Mouse (Mus musculus) lung, postnatal 10 days (tissue): ENCODE measurements at regions not wholly inside any gene's neighbourhood (a gene's known extent, or its start where the extent isn't known, plus 50 kb on each side); places are given as distances from the start of the nearest gene placed in this dataset.
"Not testable (repeated sequence)": the region's sequence is repeated elsewhere in the genome, so short reads cannot be mapped to it uniquely, and the experiment has no call there.

ENCODE experiments used
- DNase-seq: peaks from one replicate; pipeline ENCODE4 v3.0.0; 2021

DNA sequence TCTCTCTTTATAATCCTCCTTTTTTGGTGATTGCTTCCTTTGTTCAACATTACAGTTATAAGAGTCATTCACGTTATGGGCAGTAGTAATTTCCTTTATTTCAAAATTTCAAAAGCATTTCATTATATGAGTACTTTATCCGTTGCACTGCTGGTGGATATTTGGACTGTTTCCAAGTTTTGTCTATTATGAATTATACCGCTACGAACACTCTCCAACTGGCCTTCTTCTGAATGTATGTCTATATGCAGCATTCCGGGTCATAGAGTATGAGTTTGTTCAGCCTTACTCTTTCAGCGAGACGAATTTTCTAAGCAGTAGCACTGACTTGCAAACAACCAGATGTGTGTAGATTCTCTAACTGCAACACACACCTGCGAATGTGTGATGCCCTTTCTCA is 57.8 kb downstream of the Dusp6 start:
- DNase-seq, result no peak

DNA sequence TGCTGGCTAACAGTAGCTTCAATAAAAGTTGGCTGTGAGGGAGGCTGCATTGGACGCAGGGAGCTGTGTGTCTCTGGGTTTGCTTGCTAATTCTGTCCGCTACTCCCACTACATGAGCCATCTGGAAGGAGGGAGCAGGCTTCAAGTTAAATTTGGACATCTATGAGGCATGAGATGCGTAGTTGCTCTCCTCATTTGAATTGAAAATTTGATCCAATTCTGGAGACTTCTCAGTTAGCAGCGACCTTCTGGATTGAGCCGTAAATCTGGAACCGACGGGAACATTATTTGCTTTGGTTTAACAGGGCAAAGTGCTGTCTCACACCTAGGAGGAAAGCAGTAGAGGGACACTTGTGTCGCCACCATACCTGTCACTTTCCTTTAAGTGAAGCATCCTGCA is 60.3 kb downstream of the Dusp6 start:
- no peak for DNase-seq

DNA sequence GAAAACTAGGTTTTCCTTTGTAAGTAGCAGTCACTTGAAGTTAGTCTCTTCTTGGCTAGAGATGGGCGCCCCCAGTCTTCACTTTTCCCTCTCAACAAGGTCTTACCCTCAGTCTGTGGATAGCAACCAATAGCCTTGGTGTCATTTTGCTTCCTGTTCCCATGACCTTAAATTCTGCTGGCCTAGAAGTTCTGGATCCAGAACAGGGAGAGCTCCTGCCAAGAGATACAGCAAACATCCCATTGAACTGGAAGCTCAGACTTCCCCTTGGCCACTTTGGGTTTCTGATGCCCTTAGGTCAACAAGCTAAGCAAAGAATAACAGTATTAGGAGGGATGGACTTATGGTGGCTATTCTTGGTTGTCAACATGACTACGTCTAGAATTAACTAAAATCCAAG is 64.5 kb downstream of the Dusp6 start:
- peak; percentile 4 for DNase-seq

DNA sequence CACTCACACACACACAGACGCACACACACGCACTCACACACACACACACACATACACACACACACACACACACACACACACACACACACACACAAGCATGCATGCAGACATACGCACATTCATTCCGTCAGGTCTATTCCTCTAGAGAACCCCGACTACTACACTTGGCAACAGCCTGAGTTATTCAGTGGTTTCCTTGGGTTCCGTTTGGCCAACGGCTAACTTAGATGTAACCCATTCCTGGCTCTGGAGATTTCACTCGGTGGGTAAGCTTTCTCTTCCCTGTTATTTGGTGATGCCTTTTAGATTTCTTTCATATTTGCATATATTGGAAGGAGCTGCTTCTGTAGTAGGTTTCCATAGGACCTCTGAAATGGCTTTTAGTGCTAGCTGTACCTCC is 65.5 kb downstream of the Dusp6 start:
- DNase-seq, result no peak

DNA sequence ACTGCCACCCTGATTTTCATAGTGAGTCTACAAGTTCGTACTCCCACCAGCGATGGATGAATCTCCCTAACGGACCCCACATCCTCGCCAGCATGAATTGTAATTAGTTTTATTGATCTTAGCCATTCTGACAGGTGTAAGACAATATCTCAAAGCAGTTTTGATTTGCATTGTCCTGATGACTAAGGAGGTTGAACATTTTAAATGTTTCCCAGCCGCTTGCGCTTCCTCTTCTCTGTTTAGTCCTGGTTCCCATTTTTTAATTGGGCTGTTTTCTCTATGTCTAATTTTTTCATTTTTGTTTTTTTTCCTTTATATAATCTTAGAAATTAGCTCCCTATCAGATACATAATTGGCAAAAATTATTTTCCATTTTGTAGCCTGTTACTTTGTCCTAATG is 66.4 kb downstream of the Dusp6 start:
- DNase-seq, result no peak

DNA sequence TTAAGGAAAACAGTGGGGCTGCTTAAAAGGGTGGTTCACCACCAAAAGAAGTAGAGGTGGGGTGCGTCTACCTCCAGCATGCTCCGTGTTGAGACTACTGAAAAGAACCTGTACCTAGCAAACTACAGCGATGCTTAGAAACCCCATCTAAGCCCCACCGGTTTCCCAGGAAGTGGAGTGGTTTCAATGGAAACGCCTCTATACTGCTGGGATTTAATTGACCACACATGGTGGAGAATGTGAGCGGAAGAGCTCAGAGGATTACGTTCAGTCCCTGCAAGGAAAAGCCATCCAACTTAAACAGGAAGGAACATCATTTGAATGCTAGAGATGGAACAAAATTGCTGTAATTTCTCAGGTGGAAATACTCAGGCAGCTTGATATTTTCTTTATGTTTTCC is 67.5 kb downstream of the Dusp6 start:
- DNase-seq, result no peak

DNA sequence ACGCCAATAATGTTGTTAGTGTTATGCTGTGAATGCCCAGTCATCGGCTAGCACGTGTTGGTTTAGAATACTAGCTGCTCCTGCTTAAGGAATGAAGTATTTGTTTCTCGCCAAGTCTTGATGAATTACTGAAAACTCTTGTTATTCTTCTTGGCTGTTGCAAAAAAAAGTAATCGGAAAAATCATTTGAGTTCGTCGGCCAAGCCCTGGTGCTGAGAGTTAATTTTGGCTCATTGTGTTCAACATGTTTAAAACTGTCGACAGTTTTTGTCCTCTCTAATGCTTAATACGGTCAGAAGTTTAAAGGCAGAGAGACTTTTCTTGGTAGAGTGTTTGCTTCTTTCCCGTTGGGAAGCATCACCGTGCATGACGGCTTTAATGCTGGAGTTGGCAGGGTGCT is 68.8 kb downstream of the Dusp6 start:
- DNase-seq, result peak; percentile 42

DNA sequence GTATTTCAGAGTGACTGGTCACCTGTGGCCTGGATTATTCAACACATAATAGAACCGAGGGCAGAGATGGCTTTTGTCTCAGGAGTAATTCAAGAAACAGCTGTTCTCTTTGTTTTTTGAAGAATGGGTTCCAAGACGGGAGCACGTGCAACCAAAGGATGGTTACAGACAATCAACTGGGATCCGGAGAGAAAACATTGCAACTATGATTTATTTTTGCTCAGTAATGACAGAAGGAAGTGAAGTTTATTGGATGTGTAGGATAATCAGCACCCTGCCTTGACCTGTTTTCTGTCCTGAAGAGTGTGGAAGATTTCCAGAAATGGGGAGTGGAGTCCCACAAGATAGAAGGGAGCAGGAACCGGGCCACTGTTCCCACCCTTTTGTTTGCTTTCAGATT is 70.8 kb downstream of the Dusp6 start:
- DNase-seq, result no peak

DNA sequence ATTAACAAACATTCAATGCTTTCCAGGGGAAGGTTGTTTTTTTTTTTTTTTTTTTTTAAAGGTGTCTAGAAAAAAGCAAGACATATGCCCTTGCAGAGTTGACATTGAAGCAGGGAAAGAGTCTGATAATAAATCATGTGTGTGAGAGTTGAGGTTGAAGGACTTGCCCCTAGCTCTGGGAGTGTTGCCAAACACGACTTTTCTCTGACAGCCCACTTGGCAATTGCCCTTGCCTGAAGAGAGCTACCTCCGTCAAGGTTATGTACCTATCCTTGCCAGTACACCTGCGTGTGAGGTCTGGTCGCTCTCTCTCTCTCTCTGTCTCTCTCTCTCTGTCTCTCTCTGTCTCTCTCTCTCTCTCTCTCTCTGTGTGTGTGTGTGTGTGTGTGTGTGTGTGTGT is 73.1 kb downstream of the Dusp6 start:
- DNase-seq, result no peak

DNA sequence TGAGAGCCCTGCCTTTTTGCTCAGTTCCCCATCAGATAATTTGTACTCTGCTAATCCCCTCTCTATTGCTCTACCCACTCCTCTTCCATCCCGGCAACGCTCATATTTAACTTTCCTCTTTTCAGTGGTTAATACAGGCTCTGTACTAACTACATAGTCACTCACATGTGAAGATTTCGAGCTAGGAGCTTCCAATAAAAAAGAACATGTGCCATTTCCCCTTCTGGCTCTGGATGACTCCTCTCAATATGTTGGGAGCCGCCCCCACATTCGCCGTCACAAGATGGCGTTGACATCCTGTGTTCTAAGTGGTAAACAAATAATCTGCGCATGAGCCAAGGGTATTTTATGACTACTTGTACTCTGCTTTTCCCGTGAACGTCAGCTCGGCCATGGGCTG is 75.8 kb downstream of the Dusp6 start:
- DNase-seq, result not testable (repeated sequence)

DNA sequence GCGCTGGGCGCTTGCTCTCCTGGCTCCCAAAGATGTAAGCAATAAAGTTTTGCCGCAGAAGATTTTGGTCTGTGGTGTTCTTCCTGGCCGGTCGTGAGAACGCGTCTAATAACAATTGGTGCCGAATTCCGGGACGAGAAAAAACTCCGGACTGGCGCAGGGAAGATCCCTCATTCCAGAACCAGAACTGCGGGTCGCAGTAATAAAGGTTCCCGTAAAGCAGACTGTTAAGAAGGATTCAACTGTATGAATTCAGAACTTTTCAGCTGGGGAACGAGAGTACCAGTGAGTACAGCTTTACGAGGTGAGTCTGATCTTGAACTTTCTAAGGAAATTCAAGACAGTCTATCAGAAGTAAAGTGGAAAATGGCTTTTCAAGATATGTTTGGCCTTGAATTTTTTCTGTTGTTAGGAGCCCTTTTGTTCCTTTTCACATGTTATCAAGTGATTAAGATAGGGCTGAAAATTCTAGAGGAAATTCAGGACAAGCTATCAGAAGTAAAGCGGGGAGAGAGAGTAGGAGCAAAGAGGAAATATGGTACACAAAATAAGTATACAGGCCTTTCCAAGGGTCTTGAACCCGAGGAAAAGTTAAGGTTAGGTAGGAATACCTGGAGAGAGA is 76.4 kb downstream of the Dusp6 start:
- DNase-seq, result peak; percentile 51

DNA sequence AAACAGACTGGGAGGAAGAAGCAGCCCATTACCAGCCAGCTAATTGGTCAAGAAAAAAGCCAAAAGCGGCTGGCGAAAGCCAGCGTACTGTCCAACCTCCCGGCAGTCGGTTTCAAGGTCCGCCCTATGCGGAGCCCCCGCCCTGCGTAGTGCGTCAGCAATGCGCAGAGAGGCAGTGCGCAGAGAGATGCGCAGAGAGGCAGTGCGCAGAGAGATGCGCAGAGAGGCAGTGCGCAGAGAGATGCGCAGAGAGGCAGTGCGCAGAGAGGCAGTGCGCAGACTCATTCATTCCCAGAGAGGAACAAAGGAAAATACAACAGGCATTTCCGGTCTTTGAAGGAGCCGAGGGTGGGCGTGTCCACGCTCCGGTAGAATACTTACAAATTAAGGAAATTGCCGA is 77.0 kb downstream of the Dusp6 start:
- not testable (repeated sequence) for DNase-seq

DNA sequence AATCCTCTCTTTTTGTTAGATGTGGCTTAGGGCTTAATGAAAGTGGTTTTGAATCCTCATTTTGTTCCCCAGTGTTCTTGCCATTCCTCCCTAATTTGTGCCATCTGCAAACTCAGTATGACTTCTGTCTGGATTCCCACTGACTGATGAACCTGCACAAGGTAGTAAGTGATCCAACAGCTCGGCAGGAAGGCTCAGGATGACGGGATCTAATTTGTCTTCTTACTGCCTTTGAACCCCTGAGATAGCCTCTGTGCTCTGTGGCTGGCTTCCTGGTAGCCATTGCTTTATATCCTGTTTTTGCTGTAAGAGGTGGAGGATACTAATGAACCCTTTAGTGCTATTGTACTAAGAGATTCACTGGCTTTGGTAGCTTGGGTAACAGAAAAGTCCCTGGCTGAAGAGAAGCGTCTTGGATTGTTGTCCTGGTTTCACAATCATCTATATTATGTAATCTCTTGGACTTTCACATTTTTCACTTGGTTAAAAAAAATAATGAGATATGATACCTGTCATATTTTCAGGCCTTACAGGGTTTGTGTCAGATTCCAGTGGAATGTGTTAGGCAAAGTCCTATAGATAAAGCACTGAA is 86.2 kb downstream of the Dusp6 start:
- no peak for DNase-seq

DNA sequence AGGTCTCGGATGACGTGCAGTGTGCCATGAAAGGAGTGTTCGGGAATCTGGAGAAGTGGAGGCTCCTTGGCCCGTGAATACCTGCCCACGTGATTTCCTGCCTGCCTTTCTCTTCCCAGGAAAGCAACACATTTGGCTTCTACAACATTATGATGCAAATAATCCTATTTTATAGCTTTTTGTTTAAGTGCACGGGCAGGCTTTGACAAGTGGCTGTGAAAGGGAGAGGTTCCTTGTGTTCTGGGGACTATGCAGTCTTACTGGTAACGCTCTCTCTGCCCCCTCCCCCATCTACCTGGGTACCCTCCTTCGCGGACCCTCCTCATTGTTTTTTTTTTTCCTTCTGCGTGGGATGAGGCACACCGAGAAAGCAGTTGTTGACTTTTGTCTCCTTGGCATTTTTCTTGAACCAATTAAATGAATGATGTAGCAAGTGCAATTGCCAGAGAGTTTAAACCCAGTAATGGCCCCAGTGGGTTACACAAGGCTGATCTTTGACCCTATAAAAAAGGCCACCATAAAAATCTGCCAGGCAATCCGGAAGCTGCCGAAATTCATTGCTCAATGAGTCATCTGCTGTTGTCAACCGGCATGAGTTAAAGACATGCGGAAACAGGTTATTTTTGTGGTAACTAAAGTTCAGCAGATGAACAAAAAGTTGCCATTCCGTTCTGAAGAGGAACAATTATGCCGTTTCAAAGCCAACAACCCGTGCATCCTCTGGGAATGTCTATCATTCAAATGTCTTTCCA is 90.7 kb downstream of the Dusp6 start:
- DNase-seq, result no peak

DNA sequence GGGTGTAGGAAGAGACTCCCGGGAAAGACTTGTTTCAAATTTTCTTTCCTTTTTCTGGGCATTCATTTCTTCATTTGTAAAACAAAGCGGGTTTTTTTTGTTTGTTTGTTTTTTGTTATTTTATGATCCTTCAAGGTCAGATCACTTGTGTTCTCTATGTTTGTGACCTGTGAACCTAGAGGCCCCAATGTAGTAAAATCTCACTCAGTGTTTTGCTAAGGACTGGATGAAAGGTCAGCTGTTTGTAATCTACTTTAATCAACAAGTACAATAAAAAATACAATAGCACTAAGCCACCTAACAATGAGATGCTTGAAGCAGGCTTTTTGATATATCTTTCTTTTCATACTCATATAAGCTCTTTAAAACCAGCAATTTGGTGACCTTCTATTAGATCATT is 91.3 kb downstream of the Dusp6 start:
- no peak for DNase-seq

DNA sequence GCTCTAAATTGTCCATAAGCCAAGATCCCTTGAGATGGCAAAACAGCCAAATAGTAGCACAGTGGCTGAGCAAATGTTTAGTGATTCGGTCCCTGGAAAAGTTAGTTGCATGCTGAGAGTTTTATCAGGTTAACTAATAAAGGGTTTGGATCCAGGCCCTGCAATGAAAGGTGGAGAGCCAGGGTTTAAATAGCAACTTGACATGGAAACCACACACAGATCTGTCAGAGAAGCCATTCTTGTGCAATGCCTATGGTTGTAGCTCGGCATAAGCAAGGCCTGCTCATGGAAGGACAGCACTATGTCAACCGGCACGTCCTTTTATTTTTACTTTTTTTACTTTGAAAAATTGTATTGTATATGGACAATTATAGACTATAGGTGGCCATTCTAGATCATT is 92.3 kb downstream of the Dusp6 start:
- no peak for DNase-seq

DNA sequence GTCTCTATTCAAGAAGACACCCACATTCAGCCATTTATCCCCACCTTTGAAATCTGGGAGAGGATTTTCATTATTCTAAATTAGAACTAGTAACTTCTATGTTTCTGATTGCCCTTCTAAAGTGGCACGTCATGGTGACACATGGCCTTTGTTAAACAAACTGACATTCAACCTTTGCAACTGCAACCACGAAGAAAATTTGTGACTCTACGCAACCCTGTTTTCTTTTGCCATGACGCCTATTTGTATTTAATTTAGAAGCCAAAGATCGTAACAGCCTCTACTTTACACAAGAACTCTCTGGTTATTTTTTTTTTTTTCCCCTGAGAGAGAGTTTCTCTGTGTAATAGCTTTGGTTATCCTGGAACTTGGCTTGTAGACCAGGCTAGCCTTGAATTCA is 93.2 kb downstream of the Dusp6 start:
- no peak for DNase-seq

DNA sequence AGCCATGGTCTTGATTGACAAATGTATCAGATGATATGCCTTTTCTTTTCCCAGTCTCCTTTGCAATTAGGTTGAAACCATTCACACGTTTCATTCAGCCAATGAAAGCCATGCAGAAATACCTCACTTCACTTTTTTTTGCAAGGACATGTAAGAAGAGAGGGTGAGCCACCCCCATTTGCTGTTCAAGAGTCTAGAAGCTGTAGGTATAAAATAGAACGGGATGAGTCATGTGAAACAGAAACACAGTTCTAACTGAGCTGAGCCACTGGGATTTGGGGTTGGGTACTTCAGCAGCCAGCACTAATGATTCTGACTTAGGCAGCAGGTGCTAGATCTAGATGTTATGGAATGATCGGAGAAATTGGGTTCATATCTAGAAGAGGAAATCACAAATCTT is 93.9 kb downstream of the Dusp6 start:
- no peak for DNase-seq

DNA sequence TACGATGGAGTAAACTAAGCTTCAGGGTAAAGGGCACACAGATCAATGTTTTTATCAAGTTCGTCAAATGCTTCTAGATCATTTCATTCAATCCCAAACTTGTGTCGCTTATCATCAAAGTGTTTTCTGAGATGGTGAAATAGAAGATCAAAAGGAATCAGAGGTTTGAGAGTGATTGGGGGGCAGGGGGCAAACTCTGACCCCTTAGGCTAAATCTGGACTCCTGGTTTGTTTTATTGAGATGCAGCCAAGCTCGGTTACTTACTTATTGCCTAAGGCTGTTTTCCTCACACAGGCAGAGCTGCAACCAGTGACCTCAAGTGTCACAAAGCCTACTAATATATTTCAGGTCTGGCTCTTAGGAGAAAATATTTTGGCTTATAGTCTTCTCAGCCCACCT is 94.3 kb downstream of the Dusp6 start:
- no peak for DNase-seq

DNA sequence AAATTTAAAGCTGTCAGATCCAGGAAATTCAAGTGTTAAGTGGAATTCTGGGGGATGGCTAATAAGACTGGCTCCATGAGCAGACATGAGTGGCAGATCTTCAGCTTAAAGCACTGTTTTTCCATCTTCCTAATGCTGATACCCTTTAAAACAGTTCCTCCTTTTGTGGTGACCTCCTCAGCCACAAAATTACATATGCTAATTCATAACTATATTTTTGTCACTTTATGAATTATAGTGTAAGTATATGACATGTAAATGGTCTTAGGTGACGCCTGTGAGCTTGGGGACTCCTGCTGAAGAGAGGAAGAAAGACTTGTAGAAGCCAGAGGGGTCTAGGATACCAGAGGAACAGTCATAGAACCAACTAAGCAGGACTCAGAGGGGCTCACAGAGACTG is 95.2 kb downstream of the Dusp6 start:
- DNase-seq, result no peak

DNA sequence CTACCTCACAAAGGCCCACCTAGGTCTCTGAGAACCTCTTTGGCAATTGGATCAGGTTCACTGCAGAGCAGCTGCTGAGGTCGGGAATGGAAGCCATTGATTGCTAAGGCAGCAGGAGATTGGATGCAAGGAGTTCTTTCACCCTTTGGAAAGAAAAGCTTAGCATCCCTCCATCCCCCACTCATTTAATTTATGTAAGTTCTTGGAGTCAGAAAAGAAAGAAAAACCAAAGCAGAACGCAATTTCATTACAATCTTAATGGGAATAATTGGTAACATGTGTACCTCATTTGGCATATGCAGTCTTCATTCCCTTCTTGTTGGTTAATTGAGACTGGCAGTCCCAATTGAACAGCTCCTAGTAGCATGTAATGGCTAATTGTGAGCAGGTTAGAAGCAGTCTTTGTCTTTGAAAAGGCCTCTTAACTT is 96.4 kb downstream of the Dusp6 start:
- DNase-seq, result no peak

DNA sequence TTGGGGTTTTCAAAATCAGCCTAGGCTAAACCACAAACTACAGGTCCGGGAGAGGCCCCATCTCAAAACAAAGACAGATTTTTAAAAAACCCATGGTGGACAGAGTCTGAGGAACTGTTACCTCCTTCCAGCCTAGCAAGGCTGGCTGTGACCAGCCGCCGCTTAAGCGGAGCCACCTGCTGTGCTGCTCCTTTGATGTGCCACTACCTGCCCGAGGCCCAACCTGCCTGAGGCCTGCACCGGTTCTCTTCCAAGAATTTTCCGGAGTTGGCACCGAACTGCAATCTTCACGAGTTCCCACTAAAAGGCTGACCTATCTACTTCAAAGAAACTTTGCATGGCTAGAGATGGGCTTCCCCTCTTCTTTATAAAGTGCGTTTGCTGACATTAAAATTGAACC is 97.6 kb downstream of the Dusp6 start:
- not testable (repeated sequence) for DNase-seq

DNA sequence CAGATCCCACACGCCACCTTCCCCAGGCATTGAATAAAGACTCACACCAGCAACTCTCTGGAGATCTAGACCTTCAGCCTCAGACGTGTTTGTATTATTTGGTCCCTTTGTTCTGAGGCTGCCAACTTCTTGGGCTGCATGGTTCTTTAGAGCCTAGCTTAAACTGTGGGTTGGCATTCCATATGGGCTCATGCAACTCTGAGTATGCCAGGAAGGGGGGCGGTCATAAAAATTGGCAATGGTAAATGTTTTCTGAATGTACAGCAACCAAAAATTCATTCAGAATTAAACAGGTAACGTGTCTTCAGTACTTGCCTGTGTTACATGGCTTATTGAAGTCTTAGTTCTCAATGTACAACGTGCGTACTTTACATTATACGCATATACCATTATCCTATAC is 103.1 kb downstream of the Dusp6 start:
- DNase-seq, result no peak

DNA sequence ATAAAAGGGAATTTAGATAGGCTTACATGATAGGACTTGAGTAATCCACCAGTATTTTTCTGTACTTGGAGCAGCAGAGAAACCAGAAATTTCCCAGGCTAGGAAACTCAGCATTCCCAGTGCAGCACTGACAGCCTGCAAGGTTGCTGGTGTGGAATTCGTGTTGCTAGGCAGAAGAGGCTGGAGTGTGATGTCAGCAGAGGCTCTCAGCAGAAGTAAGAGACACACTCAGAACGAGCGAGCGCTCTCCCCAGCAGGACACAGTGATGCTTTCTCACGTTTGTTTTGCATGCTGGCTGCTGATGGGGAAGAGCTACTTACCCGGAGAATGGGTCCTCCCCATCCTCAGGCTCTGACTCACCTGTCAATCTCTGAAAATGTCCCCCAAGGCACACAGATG is 104.7 kb downstream of the Dusp6 start:
- no peak for DNase-seq

DNA sequence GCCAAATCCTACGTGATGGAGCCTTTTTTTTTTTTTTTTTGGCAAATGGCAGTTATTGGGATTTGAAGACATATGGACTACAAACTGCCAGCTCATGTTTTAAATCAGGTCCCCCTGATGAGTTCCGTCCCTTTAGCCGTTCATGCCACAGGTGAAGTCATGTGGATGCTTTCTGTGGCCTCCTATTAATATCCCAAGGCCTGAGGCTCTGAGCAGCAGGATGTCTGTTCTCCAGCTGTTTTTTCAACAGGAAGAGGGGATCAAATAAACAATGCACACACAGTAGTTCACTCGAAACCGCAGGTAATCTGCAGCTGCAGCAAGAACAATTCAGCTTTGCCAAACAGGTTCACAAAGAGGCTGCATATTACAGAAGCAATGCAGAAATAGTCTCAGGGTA is 112.1 kb downstream of the Dusp6 start:
- DNase-seq, result no peak
